Mouse (Mus musculus) lung, embryonic 15.5 days (tissue): ENCODE results near the gene Gm45213. TPM values are rescaled to one million over a fixed set of nuclear protein-coding genes. Genes with fewer than 3 reads are reported as not detected.
"Not testable (repeated sequence)": the region's sequence is repeated elsewhere in the genome, so short reads cannot be mapped to it uniquely, and the experiment has no call there.

Experiments used
- ATAC-seq: fragments of 200-750 bp; cut with Nextera tagmentation; 2 replicates; pipeline ENCODE4 v1.8.0; 2017; ENCODE audit warnings: moderate number of reproducible peaks, borderline replicate concordance; ENCODE audit not compliant: low FRiP score, low TSS enrichment; ENCODE audit errors: extremely low read depth
- H3K27ac ChIP-seq: fragments of 300-500 bp; sonication (generic); 2 replicates; pipeline ENCODE4 v1.5.1; 2015; ENCODE audit warnings: moderate library complexity, mild to moderate bottlenecking, inconsistent platforms
- H3K27me3 ChIP-seq: fragments of 300-500 bp; sonication (generic); 2 replicates; pipeline ENCODE4 v1.6.1; 2015; ENCODE audit warnings: inconsistent platforms
- H3K36me3 ChIP-seq: fragments of 300-500 bp; sonication (generic); 2 replicates; pipeline ENCODE4 v1.6.1; 2015; ENCODE audit warnings: inconsistent platforms
- H3K4me1 ChIP-seq: fragments of 300-500 bp; sonication (generic); 2 replicates; pipeline ENCODE4 v1.6.1; 2015; ENCODE audit warnings: inconsistent platforms
- H3K4me2 ChIP-seq: fragments of 300-500 bp; sonication (generic); 2 replicates; pipeline ENCODE4 v1.6.1; 2015; ENCODE audit warnings: inconsistent platforms, mild to moderate bottlenecking, moderate library complexity
- H3K4me3 ChIP-seq: fragments of 300-500 bp; sonication (generic); 2 replicates; pipeline ENCODE4 v1.5.1; 2015; ENCODE audit warnings: mild to moderate bottlenecking, inconsistent platforms
- H3K9ac ChIP-seq: fragments of 300-500 bp; sonication (generic); 2 replicates; pipeline ENCODE4 v1.6.1; 2015; ENCODE audit warnings: inconsistent platforms
- H3K9me3 ChIP-seq: fragments of 300-500 bp; sonication (generic); 2 replicates; pipeline ENCODE4 v1.6.1; 2016; ENCODE audit warnings: inconsistent platforms
- WGBS: fragments of 180-500 bp; shearing (Covaris S2); methylation state at CpG from one replicate; pipeline ENCODE4 v1.1.7; 2015; 5-methylcytosine and 5-hydroxymethylcytosine counted together
- polyA plus RNA-seq: library from polyadenylated mRNA; unstranded; fragments of >200 nt; fragmentation: Nextera tagmentation; extraction: Ambion mirVana; gene quantifications from 2 replicates; pipeline ENCODE4 v1.2.1, GENCODE M21; 2015

Gene Gm45213
- polyA plus RNA-seq, 1 experiment from 2014 or later: not detected

GRCm38 (mm10) chr7:66028766-66029512 lies 14.5 kb upstream of the Gm45213 start:
- H3K9me3 ChIP-seq: no peaks in the 10 kb centered on the region

DNA sequence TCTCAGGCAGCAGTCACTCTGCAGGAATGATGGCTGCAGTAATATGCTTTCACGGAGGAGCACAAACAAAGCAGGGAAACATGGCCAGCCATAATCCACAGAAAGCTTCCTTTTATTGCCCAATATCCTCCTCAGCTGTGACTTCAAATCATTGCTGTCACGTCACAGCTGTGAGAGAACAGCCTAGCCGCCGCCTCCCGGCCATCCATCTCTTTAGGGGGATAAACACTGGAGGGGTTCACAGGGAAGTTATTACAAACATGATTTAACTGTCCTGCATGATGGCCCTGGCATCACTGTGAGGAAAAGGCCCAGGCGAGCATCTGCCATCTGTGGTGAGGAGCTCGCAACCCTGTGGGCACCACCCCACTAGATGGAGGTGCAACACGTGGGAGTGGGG lies 6.6 kb upstream of the Gm45213 start:
- 36% methylated on average over 8 of the region's 8 CpGs for WGBS
- no peaks in the 10 kb centered on the region for H3K9me3 ChIP-seq
- no peak overlapping the region for H3K4me3 ChIP-seq
- H3K4me2 ChIP-seq: no peak overlapping the region
- H3K27me3 ChIP-seq: no peaks in the 10 kb centered on the region
- no peaks in the 10 kb centered on the region for H3K36me3 ChIP-seq
- no peak overlapping the region for H3K27ac ChIP-seq
- no peak for ATAC-seq
- H3K4me1 ChIP-seq: no peaks in the 10 kb centered on the region
- no peak overlapping the region for H3K9ac ChIP-seq

More at GRCm38 (mm10) chr7:66028766-66029512, 14.5 kb upstream of the Gm45213 start:
- peak; percentile 49; the same call in 1 of the 2 replicates for ATAC-seq
- Histone ChIP-seq H3K4me2 (no peak overlapping the region), H3K9ac (no peak overlapping the region), H3K27me3 (no peaks in the 10 kb centered on the region), H3K27ac (no peak overlapping the region), H3K36me3 (no peaks in the 10 kb centered on the region), H3K4me1 (no peaks in the 10 kb centered on the region), H3K4me3 (no peak overlapping the region)
- WGBS: 60% methylated on average over 6 of the region's 6 CpGs

DNA sequence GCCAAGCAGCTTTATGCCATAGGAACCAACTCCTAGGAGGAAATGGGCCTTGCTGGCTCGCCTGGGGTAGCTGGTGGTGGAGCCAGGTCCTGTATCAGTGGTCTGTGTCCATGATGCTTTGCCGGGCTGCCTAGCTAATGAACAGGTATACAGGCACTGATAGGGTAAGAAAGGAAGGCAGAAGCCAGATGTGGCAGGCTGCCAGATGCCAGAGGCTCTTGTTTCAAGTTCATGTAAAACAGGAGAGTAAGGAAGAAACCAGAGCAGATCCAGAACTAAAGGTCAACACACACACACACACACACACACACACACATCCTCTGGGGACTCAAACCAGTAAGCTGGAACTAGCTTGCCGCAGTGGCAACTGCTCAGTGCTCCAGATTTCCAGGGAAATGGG lies 5.1 kb upstream of the Gm45213 start:
- Histone ChIP-seq H3K4me2 (no peak overlapping the region), H3K4me3 (no peak overlapping the region), H3K36me3 (no peaks in the 10 kb centered on the region), H3K27ac (no peak overlapping the region), H3K9me3 (no peaks in the 10 kb centered on the region), H3K27me3 (no peaks in the 10 kb centered on the region), H3K9ac (no peak overlapping the region), H3K4me1 (no peaks in the 10 kb centered on the region)
- ATAC-seq: no peak
- WGBS: 71% methylated on average over 3 of the region's 3 CpGs

GRCm38 (mm10) chr7:66038730-66039129 lies 4.7 kb upstream of the Gm45213 start:
- Histone ChIP-seq H3K9ac (no peak overlapping the region), H3K27ac (no peak overlapping the region), H3K36me3 (no peaks in the 10 kb centered on the region), H3K4me3 (no peak overlapping the region), H3K4me2 (no peak overlapping the region), H3K27me3 (no peaks in the 10 kb centered on the region), H3K4me1 (no peaks in the 10 kb centered on the region), H3K9me3 (no peaks in the 10 kb centered on the region)
- ATAC-seq: no peak
- 80% methylated on average over 11 of the region's 11 CpGs for WGBS

DNA sequence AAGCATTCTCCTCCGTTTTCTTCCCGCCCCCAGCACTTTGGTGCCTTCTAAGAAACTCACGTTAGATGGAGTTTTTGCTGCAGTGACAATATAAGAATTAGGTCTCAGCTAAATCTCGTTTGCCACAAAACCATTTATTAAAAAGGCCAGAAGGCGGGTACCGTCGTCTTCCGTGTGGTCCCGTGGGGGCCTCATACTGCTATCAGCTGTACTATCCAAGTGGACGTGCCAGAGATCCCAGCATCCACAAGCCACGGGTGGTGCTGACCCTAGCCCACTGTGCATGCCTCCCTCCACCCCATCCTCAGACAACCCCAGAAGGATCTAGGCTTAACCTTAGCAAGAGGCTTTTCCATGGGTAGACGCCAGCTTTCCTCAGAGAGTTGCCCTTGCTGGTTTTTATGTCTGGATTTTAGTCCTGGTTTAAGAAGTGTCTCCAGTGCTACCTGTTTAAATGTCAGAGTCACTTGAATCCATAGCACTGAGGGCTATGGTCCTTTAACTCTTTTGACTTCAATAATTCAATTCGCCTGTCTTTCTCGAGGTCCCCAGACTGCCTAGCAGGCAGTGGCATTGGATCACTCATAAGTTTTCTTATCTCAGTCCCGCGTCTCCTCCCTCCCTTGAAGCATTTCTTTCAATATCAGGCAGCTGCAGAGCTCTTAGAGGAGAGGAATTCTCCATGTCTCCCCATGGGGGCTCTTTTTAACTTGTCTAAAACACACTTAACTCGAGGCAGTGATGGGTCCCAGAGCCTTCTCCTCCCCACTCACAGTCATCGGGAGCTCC lies 3.2 kb upstream of the Gm45213 start:
- H3K4me3 ChIP-seq: no peak overlapping the region
- no peak overlapping the region for H3K4me2 ChIP-seq
- no peaks in the 10 kb centered on the region for H3K36me3 ChIP-seq
- 76% methylated on average over 18 of the region's 18 CpGs for WGBS
- H3K9ac ChIP-seq: no peak overlapping the region
- no peak for ATAC-seq
- no peaks in the 10 kb centered on the region for H3K27me3 ChIP-seq
- no peaks in the 10 kb centered on the region for H3K9me3 ChIP-seq
- H3K4me1 ChIP-seq: no peaks in the 10 kb centered on the region
- no peak overlapping the region for H3K27ac ChIP-seq

GRCm38 (mm10) chr7:66044617-66045016 lies 1.2 kb downstream of the Gm45213 start:
- Histone ChIP-seq H3K4me1 (no peaks in the 10 kb centered on the region), H3K36me3 (no peaks in the 10 kb centered on the region), H3K27ac (no peak overlapping the region), H3K4me3 (no peak overlapping the region), H3K27me3 (no peaks in the 10 kb centered on the region), H3K4me2 (no peak overlapping the region), H3K9ac (no peak overlapping the region), H3K9me3 (no peaks in the 10 kb centered on the region)
- WGBS: 54% methylated on average over 9 of the region's 9 CpGs
- no peak for ATAC-seq

GRCm38 (mm10) chr7:66046921-66047918 lies 3.8 kb downstream of the Gm45213 start:
- Histone ChIP-seq H3K4me3 (no peak overlapping the region), H3K9ac (no peak overlapping the region), H3K4me1 (no peaks in the 10 kb centered on the region), H3K27ac (no peak overlapping the region), H3K4me2 (no peak overlapping the region), H3K9me3 (no peaks in the 10 kb centered on the region), H3K36me3 (no peaks in the 10 kb centered on the region), H3K27me3 (no peaks in the 10 kb centered on the region)
- ATAC-seq: peak; percentile 35; the same call in 1 of the 2 replicates
- 51% methylated on average over 17 of the region's 17 CpGs for WGBS

DNA sequence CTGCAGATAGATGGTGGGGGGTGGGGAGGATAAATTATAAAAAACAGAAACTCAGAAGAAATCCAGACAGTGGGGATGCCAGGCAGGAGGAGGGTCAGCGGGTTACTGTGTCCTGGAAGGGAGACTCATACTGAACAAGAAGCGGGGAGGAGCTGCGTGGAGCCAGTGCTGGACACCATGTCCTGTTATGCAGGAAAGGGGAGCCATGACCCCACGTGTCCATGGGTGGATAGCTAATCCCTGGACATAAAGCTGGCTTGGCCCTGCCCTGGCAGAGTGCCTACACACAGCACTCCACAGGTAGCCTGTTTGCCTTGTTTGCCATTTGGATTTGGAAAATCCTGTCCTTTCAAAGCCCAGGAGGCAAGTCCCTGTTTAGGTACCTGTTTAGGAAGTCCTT lies 4.6 kb downstream of the Gm45213 start:
- no peak overlapping the region for H3K4me3 ChIP-seq
- H3K4me2 ChIP-seq: no peak overlapping the region
- WGBS: 75% methylated on average over 4 of the region's 4 CpGs
- no peaks in the 10 kb centered on the region for H3K4me1 ChIP-seq
- H3K9me3 ChIP-seq: no peaks in the 10 kb centered on the region
- H3K9ac ChIP-seq: no peak overlapping the region
- H3K27ac ChIP-seq: no peak overlapping the region
- ATAC-seq: no peak; the same call in 1 of the 2 replicates
- H3K36me3 ChIP-seq: no peaks in the 10 kb centered on the region
- H3K27me3 ChIP-seq: no peaks in the 10 kb centered on the region

- ATAC-seq: no peak
- Histone ChIP-seq H3K27ac (no peak overlapping the region), H3K4me1 (no peaks in the 10 kb centered on the region), H3K27me3 (no peaks in the 10 kb centered on the region), H3K4me2 (no peak overlapping the region), H3K9me3 (no peaks in the 10 kb centered on the region), H3K4me3 (no peak overlapping the region), H3K9ac (no peak overlapping the region), H3K36me3 (no peaks in the 10 kb centered on the region)
- WGBS: 75% methylated on average over 12 of the region's 12 CpGs
These were observed 5.2 kb downstream of the Gm45213 start for GRCm38 (mm10) chr7:66048446-66049230.

DNA sequence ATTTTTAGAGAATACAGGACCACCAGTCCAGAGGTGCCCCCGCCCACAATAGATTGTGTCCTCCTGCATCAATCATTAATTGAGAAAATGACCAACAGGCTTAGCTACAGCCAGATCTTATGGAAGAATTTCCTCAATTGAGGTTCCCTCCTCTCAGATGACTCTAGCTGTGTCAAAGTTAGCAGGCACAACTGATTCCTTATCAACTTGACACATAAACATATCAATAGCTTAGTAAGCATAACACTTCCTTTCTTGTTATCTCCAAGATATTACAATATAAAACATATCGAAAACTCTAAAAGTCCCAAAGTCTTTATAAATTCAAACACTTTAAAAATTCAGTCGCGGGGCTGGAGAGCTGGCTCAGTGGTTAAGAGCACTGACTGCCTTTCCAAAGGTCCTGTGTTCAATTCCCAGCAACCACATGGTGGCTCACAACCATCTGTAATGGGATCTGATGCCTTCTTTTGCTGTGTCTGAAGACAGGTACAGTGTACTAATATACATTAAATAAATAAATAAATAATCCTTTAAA lies 10.6 kb downstream of the Gm45213 start:
- no peak for ATAC-seq
- H3K27ac ChIP-seq: no peak overlapping the region
- H3K9ac ChIP-seq: no peak overlapping the region
- H3K4me3 ChIP-seq: no peak overlapping the region
- no peaks in the 10 kb centered on the region for H3K36me3 ChIP-seq
- no peaks in the 10 kb centered on the region for H3K9me3 ChIP-seq
- H3K4me1 ChIP-seq: no peaks in the 10 kb centered on the region
- H3K4me2 ChIP-seq: no peak overlapping the region
- H3K27me3 ChIP-seq: no peaks in the 10 kb centered on the region
- WGBS: 85% methylated on average over 4 of the region's 4 CpGs

DNA sequence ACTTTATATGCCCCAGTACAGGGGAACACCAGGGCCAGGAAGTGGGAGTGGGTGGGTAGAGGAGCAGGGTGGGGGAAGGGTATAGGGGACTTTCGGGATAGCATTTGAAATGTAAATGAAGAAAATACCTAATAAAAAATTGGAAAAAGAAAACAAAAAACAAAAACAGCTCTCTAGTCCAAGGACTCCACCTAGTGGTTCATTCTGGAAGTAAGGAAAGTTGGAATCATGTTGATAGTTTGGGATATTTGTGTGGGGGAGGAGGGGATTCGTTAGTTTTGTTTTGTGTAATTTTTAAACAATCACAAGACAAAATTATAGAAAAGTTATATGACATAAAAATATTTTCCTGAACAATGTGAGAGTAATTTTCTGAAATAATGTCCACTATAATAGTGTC lies 12.0 kb downstream of the Gm45213 start:
- not testable (repeated sequence) for H3K36me3 ChIP-seq, H3K4me2 ChIP-seq, H3K4me3 ChIP-seq, H3K27ac ChIP-seq, H3K27me3 ChIP-seq, ATAC-seq, H3K9ac ChIP-seq, H3K4me1 ChIP-seq, H3K9me3 ChIP-seq
- 3% methylated on average over 2 of the region's 2 CpGs for WGBS
